Mouse (Mus musculus) WW6 (cell line): ENCODE results near the gene Cbr4.
A peak's percentile ranks its signal among the peaks of the same experiment; 100 is the strongest.

Source experiments
- DNase-seq: peaks from one replicate; pipeline ENCODE4 v3.0.0-alpha.2; 2013; ENCODE audit warnings: low read depth, low spot score

Cbr4 gene

GRCm38 (mm10) chr8:61550006-61550748, 62.6 kb downstream of the Cbr4 start:
- DNase-seq = peak; percentile 76

GRCm38 (mm10) chr8:61552221-61552620, 64.7 kb downstream of the Cbr4 start:
- no peak for DNase-seq

DNA sequence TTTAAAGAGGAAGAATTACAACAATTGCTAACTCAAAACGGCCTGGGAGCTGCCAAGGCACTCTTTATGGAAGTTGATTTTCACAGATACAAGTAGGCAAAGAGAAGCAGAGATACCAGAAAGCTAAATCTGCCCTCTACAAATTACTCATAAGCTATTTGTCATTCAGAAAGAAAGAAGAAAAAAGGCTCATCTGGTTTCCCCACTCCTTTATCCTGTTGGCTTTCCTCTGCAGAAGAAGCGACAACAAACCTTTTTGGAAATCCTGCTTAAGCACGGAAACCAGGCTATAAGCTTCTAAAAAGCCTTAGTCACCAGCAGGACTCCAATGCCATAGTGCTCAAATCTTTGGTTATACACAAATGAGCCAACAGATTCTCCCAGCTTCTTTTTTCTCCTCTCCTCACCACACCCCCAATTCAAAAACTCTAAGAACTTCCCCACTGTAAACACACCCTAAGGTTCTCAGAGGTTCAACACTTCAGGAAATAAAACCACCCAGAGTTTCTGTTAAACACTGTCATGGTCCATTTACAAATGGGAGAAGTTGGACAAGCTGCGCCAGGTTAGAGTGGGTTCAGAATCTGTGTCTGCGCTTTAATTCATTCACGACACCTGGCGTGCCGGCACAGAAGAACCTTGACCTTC, 65.3 kb downstream of the Cbr4 start:
- DNase-seq = no peak

DNA sequence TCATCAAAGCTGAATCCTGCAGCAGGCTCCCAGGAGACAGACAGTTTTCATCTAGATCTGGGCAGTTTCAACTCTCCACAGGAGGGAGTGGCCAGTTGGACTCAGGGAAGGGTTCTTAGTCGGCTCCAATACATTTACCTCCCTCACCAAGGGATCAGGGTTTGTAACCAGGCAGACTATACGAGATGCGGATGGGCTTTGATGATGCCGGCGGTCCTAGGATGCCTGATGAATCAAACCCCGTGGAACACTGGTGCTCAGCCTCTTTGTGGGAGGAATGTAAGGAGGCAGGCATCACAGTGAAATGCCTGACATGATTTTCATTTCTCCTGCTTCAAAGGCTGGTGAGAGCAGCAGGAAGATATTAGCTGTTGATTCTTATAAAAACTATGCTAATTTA, 67.8 kb downstream of the Cbr4 start:
- DNase-seq = no peak

GRCm38 (mm10) chr8:61556219-61556618, 68.7 kb downstream of the Cbr4 start:
- DNase-seq = no peak
